Mouse (Mus musculus): ENCODE data around the gene Kcnh3. TPM values are rescaled to one million over a fixed set of nuclear protein-coding genes. Genes with fewer than 3 reads are reported as not detected.
"Not testable (repeated sequence)": the region's sequence is repeated elsewhere in the genome, so short reads cannot be mapped to it uniquely, and the experiment has no call there.

The Kcnh3 gene
- polyA plus RNA-seq, 1 experiment from 2014 or later = not detected

- Histone ChIP-seq H3K9me3 (replicated peaks; ENCODE audit: control insufficient read depth, low read length) (no peaks in the 10 kb centered on the region), H3K4me2 (no peak overlapping the region), H3K36me3 (ENCODE audit: control insufficient read depth, insufficient read depth, low read length) (no peaks in the 10 kb centered on the region), H3K27me3 (ENCODE audit: control insufficient read depth, insufficient read depth, low read length) (peaks cover 56% of the 10 kb centered on the region), H3K27ac (ENCODE audit: low read depth, low read length) (no peak overlapping the region), H3K4me3 (ENCODE audit: low read depth, low read length) (no peak overlapping the region), H3K9ac (ENCODE audit: low read depth, low read length) (no peak overlapping the region), H3K4me1 (ENCODE audit: control insufficient read depth, insufficient read depth, low read length) (peaks cover 4% of the 10 kb centered on the region; the same call in 1 of the 2 replicates)
- 74% methylated on average over 10 of the region's 10 CpGs for WGBS (ENCODE audit: insufficient replicate concordance)
- no peak for ATAC-seq (replicated peaks; ENCODE audit: insufficient number of reproducible peaks, low FRiP score, low TSS enrichment)
These were observed 7.3 kb downstream of the Kcnh3 start for GRCm38 (mm10) chr15:99231998-99232397.

DNA sequence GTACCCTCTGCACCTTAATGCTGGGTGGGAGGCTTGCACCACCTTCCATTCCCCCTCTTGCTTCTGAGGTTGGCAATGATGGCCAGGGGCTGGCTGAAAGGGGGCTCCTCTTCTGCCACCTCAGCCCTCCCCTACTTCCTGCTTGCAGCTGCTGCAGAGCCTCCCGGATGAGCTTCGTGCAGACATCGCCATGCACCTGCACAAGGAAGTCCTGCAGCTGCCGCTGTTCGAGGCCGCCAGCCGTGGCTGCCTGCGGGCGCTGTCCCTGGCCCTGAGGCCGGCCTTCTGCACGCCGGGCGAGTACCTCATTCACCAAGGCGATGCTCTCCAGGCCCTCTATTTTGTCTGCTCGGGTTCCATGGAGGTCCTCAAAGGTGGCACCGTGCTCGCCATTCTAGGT, 9.1 kb downstream of the Kcnh3 start:
- H3K9ac ChIP-seq (ENCODE audit: low read depth, low read length) = no peak overlapping the region
- peaks cover 4% of the 10 kb centered on the region; the same call in 1 of the 2 replicates for H3K4me1 ChIP-seq (ENCODE audit: control insufficient read depth, insufficient read depth, low read length)
- 63% methylated on average over 17 of the region's 17 CpGs for WGBS (ENCODE audit: insufficient replicate concordance)
- no peaks in the 10 kb centered on the region for H3K36me3 ChIP-seq (ENCODE audit: control insufficient read depth, insufficient read depth, low read length)
- no peak for ATAC-seq (replicated peaks; ENCODE audit: insufficient number of reproducible peaks, low FRiP score, low TSS enrichment)
- H3K27me3 ChIP-seq (ENCODE audit: control insufficient read depth, insufficient read depth, low read length) = peaks cover 41% of the 10 kb centered on the region
- H3K9me3 ChIP-seq (replicated peaks; ENCODE audit: control insufficient read depth, low read length) = no peaks in the 10 kb centered on the region
- no peak overlapping the region for H3K4me3 ChIP-seq (ENCODE audit: low read depth, low read length)
- H3K4me2 ChIP-seq = no peak overlapping the region
- H3K27ac ChIP-seq (ENCODE audit: low read depth, low read length) = no peak overlapping the region

DNA sequence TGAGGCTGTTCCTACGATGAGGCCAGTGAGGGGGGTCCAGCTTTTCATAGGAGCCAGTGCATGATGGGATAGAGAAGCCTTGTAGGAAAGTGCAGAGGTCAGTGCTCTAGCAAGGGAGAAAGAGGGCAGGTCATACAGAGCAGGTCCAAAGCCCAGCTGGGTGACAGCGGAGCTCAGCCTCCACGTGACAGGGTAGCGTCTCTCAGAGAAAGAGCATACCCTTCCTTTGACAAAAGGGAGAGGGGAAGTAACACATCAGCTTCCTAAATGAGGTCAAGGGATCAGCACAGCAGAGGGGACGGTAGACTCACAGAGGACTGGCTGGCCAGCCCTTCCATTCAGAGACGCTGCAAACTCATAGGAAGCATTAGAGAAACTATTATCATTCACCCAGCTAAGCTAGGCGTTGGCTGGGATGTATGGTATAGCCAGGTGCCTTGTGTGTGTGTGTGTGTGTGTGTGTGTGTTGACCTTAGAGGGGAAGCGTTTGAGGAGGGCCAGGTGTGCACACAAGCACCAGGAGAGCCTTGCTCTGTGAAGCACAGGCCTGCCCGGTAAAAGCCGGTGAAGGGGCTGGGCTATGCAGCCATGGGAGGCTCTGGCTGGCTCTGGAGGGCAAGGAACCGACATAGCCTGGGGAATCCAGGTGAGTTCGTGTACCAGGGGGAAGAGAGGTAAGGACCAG, 9.8 kb downstream of the Kcnh3 start:
- ATAC-seq (replicated peaks; ENCODE audit: insufficient number of reproducible peaks, low FRiP score, low TSS enrichment) = no peak
- Histone ChIP-seq H3K4me2 (no peak overlapping the region), H3K9ac (ENCODE audit: low read depth, low read length) (no peak overlapping the region), H3K9me3 (replicated peaks; ENCODE audit: control insufficient read depth, low read length) (no peaks in the 10 kb centered on the region), H3K4me1 (ENCODE audit: control insufficient read depth, insufficient read depth, low read length) (peaks cover 4% of the 10 kb centered on the region; the same call in 1 of the 2 replicates), H3K27ac (ENCODE audit: low read depth, low read length) (no peak overlapping the region), H3K4me3 (ENCODE audit: low read depth, low read length) (no peak overlapping the region), H3K27me3 (ENCODE audit: control insufficient read depth, insufficient read depth, low read length) (peaks cover 34% of the 10 kb centered on the region), H3K36me3 (ENCODE audit: control insufficient read depth, insufficient read depth, low read length) (no peaks in the 10 kb centered on the region)
- WGBS (ENCODE audit: insufficient replicate concordance) = 51% methylated on average over 12 of the region's 12 CpGs

DNA sequence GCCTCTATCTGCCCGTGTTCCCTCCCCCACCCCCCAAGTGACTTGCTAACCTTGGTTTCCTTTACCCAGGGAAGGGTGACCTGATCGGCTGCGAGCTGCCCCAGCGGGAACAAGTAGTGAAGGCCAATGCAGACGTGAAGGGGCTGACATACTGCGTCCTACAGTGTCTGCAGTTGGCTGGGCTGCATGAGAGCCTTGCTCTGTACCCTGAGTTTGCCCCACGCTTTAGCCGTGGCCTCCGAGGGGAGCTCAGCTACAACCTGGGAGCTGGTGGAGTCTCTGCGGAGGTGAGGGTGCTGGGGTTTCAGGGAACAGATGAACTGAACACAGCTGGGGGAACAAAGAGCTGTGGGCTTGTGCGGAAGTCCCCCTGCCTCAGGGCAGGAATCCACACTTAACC, 13.3 kb downstream of the Kcnh3 start:
- WGBS (ENCODE audit: insufficient replicate concordance) = 54% methylated on average over 11 of the region's 11 CpGs

GRCm38 (mm10) chr15:99240129-99240528, 15.5 kb downstream of the Kcnh3 start:
- no peak overlapping the region for H3K27ac ChIP-seq (ENCODE audit: low read depth, low read length)
- no peak overlapping the region for H3K4me2 ChIP-seq
- no peaks in the 10 kb centered on the region for H3K9me3 ChIP-seq (replicated peaks; ENCODE audit: control insufficient read depth, low read length)
- WGBS (ENCODE audit: insufficient replicate concordance) = 68% methylated on average over 4 of the region's 4 CpGs
- H3K4me1 ChIP-seq (ENCODE audit: control insufficient read depth, insufficient read depth, low read length) = no peaks in the 10 kb centered on the region; the same call in 1 of the 2 replicates
- no peak overlapping the region for H3K4me3 ChIP-seq (ENCODE audit: low read depth, low read length)
- H3K9ac ChIP-seq (ENCODE audit: low read depth, low read length) = no peak overlapping the region
- ATAC-seq (replicated peaks; ENCODE audit: insufficient number of reproducible peaks, low FRiP score, low TSS enrichment) = no peak
- H3K27me3 ChIP-seq (ENCODE audit: control insufficient read depth, insufficient read depth, low read length) = no peaks in the 10 kb centered on the region
- peaks cover 16% of the 10 kb centered on the region for H3K36me3 ChIP-seq (ENCODE audit: control insufficient read depth, insufficient read depth, low read length)

More for the DNA sequence above, 13.3 kb downstream of the Kcnh3 start:
- Histone ChIP-seq H3K27ac (ENCODE audit: low read depth, low read length) (no peak overlapping the region), H3K4me3 (ENCODE audit: low read depth, low read length) (no peak overlapping the region), H3K27me3 (ENCODE audit: control insufficient read depth, insufficient read depth, low read length) (peaks cover 8% of the 10 kb centered on the region), H3K36me3 (ENCODE audit: control insufficient read depth, insufficient read depth, low read length) (peaks cover 5% of the 10 kb centered on the region), H3K9me3 (replicated peaks; ENCODE audit: control insufficient read depth, low read length) (no peaks in the 10 kb centered on the region), H3K9ac (ENCODE audit: low read depth, low read length) (no peak overlapping the region), H3K4me1 (ENCODE audit: control insufficient read depth, insufficient read depth, low read length) (peaks cover 4% of the 10 kb centered on the region; the same call in 1 of the 2 replicates), H3K4me2 (no peak overlapping the region)
- ATAC-seq (replicated peaks; ENCODE audit: insufficient number of reproducible peaks, low FRiP score, low TSS enrichment) = no peak

- Histone ChIP-seq H3K27me3 (ENCODE audit: control insufficient read depth, insufficient read depth, low read length) (no peaks in the 10 kb centered on the region), H3K27ac (ENCODE audit: low read depth, low read length) (no peak overlapping the region), H3K4me1 (ENCODE audit: control insufficient read depth, insufficient read depth, low read length) (no peaks in the 10 kb centered on the region; the same call in 1 of the 2 replicates), H3K9me3 (replicated peaks; ENCODE audit: control insufficient read depth, low read length) (no peaks in the 10 kb centered on the region), H3K4me3 (ENCODE audit: low read depth, low read length) (no peak overlapping the region), H3K36me3 (ENCODE audit: control insufficient read depth, insufficient read depth, low read length) (peaks cover 19% of the 10 kb centered on the region), H3K9ac (ENCODE audit: low read depth, low read length) (no peak overlapping the region), H3K4me2 (no peak overlapping the region)
- 66% methylated on average over 4 of the region's 4 CpGs for WGBS (ENCODE audit: insufficient replicate concordance)
- no peak for ATAC-seq (replicated peaks; ENCODE audit: insufficient number of reproducible peaks, low FRiP score, low TSS enrichment)
These were observed 16.6 kb downstream of the Kcnh3 start for GRCm38 (mm10) chr15:99241249-99241648.

DNA sequence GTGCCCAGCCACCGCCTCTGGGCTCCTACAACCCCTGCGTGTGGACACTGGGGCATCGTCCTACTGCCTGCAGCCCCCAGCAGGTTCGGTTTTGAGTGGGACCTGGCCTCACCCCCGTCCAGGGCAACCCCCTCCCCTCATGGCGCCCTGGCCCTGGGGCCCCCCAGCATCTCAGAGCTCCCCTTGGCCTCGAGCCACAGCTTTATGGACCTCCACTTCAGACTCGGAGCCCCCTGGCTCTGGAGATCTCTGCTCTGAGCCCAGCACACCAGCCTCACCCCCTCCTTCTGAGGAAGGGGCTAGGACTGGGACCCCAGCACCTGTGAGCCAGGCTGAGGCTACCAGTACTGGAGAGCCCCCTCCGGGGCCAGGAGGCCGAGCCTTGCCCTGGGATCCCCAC, 17.4 kb downstream of the Kcnh3 start:
- no peaks in the 10 kb centered on the region for H3K9me3 ChIP-seq (replicated peaks; ENCODE audit: control insufficient read depth, low read length)
- H3K36me3 ChIP-seq (ENCODE audit: control insufficient read depth, insufficient read depth, low read length) = peaks cover 19% of the 10 kb centered on the region
- H3K27me3 ChIP-seq (ENCODE audit: control insufficient read depth, insufficient read depth, low read length) = no peaks in the 10 kb centered on the region
- no peak overlapping the region for H3K9ac ChIP-seq (ENCODE audit: low read depth, low read length)
- 92% methylated on average over 10 of the region's 10 CpGs for WGBS (ENCODE audit: insufficient replicate concordance)
- no peak overlapping the region for H3K4me3 ChIP-seq (ENCODE audit: low read depth, low read length)
- H3K4me2 ChIP-seq = no peak overlapping the region
- H3K4me1 ChIP-seq (ENCODE audit: control insufficient read depth, insufficient read depth, low read length) = no peaks in the 10 kb centered on the region; the same call in 1 of the 2 replicates
- no peak overlapping the region for H3K27ac ChIP-seq (ENCODE audit: low read depth, low read length)
- no peak; the same call in 1 of the 2 replicates for ATAC-seq (replicated peaks; ENCODE audit: insufficient number of reproducible peaks, low FRiP score, low TSS enrichment)

GRCm38 (mm10) chr15:99246736-99247135, 22.1 kb downstream of the Kcnh3 start:
- peaks cover 23% of the 10 kb centered on the region for H3K36me3 ChIP-seq (ENCODE audit: control insufficient read depth, insufficient read depth, low read length)
- not testable (repeated sequence) for H3K4me3 ChIP-seq (ENCODE audit: low read depth, low read length); H3K4me2 ChIP-seq; H3K9ac ChIP-seq (ENCODE audit: low read depth, low read length); ATAC-seq (replicated peaks; ENCODE audit: insufficient number of reproducible peaks, low FRiP score, low TSS enrichment); H3K27ac ChIP-seq (ENCODE audit: low read depth, low read length); H3K27me3 ChIP-seq (ENCODE audit: control insufficient read depth, insufficient read depth, low read length); H3K9me3 ChIP-seq (replicated peaks; ENCODE audit: control insufficient read depth, low read length)
- 89% methylated on average over 6 of the region's 6 CpGs for WGBS (ENCODE audit: insufficient replicate concordance)
- H3K4me1 ChIP-seq (ENCODE audit: control insufficient read depth, insufficient read depth, low read length) = peaks cover 29% of the 10 kb centered on the region

- no peak overlapping the region for H3K9ac ChIP-seq (ENCODE audit: low read depth, low read length)
- ATAC-seq (replicated peaks; ENCODE audit: insufficient number of reproducible peaks, low FRiP score, low TSS enrichment) = peak; percentile 44; the same call in 1 of the 2 replicates
- H3K27me3 ChIP-seq (ENCODE audit: control insufficient read depth, insufficient read depth, low read length) = no peaks in the 10 kb centered on the region
- H3K9me3 ChIP-seq (replicated peaks; ENCODE audit: control insufficient read depth, low read length) = no peaks in the 10 kb centered on the region
- no peak overlapping the region for H3K4me3 ChIP-seq (ENCODE audit: low read depth, low read length)
- H3K4me1 ChIP-seq (ENCODE audit: control insufficient read depth, insufficient read depth, low read length) = peaks cover 36% of the 10 kb centered on the region
- H3K36me3 ChIP-seq (ENCODE audit: control insufficient read depth, insufficient read depth, low read length) = peaks cover 15% of the 10 kb centered on the region
- peak overlapping the region; percentile 93 for H3K4me2 ChIP-seq
- WGBS (ENCODE audit: insufficient replicate concordance) = 42% methylated on average over 9 of the region's 9 CpGs
- peak overlapping the region; percentile 77 for H3K27ac ChIP-seq (ENCODE audit: low read depth, low read length)
These were observed 24.3 kb downstream of the Kcnh3 start for GRCm38 (mm10) chr15:99248972-99249371.

Measured in heart, embryonic 11.5 days (tissue).